Mouse (Mus musculus) intestine, postnatal 0 days (tissue): ENCODE measurements around the gene Sipa1l1. TPM values are rescaled to one million over a fixed set of nuclear protein-coding genes. Genes with fewer than 3 reads are reported as not detected.

ENCODE experiments used
- ATAC-seq: fragments of 200-750 bp; cut with Nextera tagmentation; 2 replicates; pipeline ENCODE4 v1.8.0; 2017; ENCODE audit warnings: mild to moderate bottlenecking, moderate TSS enrichment, moderate library complexity
- H3K27ac ChIP-seq: fragments of 300-500 bp; sonication (generic); 2 replicates; pipeline ENCODE4 v1.5.1; 2014; ENCODE audit warnings: mild to moderate bottlenecking, low read depth, low read length, moderate library complexity
- H3K27me3 ChIP-seq: fragments of 300-500 bp; sonication (generic); replicated peaks from 2 replicates; pipeline ENCODE4 v1.6.1; 2014; ENCODE audit warnings: low read length, mixed read lengths; ENCODE audit not compliant: control insufficient read depth, insufficient read depth
- H3K36me3 ChIP-seq: fragments of 300-500 bp; sonication (generic); 2 replicates; pipeline ENCODE4 v1.6.1; 2014; ENCODE audit warnings: mild to moderate bottlenecking, moderate library complexity; ENCODE audit not compliant: control insufficient read depth, insufficient read depth
- H3K4me1 ChIP-seq: fragments of 300-500 bp; sonication (generic); replicated peaks from 2 replicates; pipeline ENCODE4 v1.6.1; 2014; ENCODE audit warnings: antibody characterized with exemption, low read length, mixed read lengths; ENCODE audit not compliant: control insufficient read depth, insufficient read depth
- H3K4me2 ChIP-seq: fragments of 300-500 bp; sonication (generic); replicated peaks from 2 replicates; pipeline ENCODE4 v1.6.1; 2014; ENCODE audit warnings: low read depth, mild to moderate bottlenecking, moderate library complexity
- H3K4me3 ChIP-seq: fragments of 300-500 bp; sonication (generic); 2 replicates; pipeline ENCODE4 v1.5.1; 2014; ENCODE audit warnings: low read depth, low read length
- H3K9ac ChIP-seq: fragments of 300-500 bp; sonication (generic); 2 replicates; pipeline ENCODE4 v1.6.1; 2014; ENCODE audit warnings: mild to moderate bottlenecking, low read depth, low read length
- H3K9me3 ChIP-seq: fragments of 300-500 bp; sonication (generic); 2 replicates; pipeline ENCODE4 v1.6.1; 2016; ENCODE audit warnings: mixed run types; ENCODE audit not compliant: control insufficient read depth
- CTCF ChIP-seq: sonication (generic); IDR thresholded peaks from 2 replicates; pipeline ENCODE4 v1.5.1; 2016; ENCODE audit warnings: low read depth, mild to moderate bottlenecking, control low read depth, antibody characterized with exemption, moderate library complexity
- WGBS: fragments of 180-500 bp; shearing (Covaris S2); extraction: QIAGEN DNeasy Blood & Tissue Kit; methylation state at CpG from one replicate; pipeline ENCODE4 v1.1.7; 2014; 5-methylcytosine and 5-hydroxymethylcytosine counted together
- polyA plus RNA-seq: library from polyadenylated mRNA; unstranded; fragments of >200 nt; fragmentation: Nextera tagmentation; extraction: Ambion mirVana; gene quantifications from 2 replicates; pipeline ENCODE4 v1.2.1, GENCODE M21; 2015

The Sipa1l1 gene
- polyA plus RNA-seq, 1 experiment from 2014 or later: 10.2 TPM

DNA sequence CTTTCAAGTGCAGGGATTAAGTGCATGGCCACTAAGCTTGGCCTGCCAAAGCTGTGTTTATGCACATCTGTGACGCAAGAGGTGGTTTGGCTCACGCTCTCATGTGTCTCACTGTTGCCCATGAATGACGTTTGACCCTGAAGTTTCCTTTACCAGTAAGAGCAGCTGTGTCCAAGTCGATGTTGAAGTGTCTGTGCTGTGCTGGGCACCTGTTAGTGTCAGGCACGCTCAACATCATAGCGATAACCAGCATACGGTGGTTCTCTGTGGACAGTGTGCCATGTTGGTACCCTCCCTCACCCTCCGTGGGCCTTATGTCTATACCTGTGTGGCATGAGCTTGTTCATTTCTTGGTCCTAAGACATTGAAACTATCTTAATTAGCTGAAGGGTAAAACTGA is 249.9 kb downstream of the Sipa1l1 start:
- Histone ChIP-seq H3K36me3 (peaks cover 41% of the 10 kb centered on the region), H3K9me3 (no peaks in the 10 kb centered on the region), H3K9ac (no peak overlapping the region), H3K27ac (no peak overlapping the region), H3K4me2 (no peak overlapping the region), H3K4me1 (no peaks in the 10 kb centered on the region), H3K4me3 (no peak overlapping the region), H3K27me3 (no peaks in the 10 kb centered on the region)
- WGBS: 88% methylated on average over 8 of the region's 8 CpGs
- no peak for ATAC-seq
- no peak for TF ChIP-seq CTCF

DNA sequence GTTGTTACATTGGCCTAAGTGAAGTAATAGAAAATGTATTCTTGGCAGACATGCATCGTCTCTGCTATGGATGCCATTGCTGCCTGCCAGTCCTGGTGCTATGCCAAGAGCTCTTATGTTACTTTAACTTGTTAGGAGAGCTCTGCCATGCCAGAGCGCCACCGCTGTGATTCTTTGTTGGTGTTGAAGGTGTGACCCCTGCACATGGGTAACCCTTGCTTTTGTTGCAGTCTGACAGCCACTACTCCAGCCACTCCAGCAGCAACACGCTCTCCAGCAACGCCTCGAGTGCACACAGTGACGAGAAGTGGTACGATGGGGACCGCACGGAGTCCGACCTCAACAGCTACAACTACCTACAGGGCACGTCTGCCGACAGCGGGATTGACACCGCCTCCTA is 255.7 kb downstream of the Sipa1l1 start:
- TF ChIP-seq CTCF: no peak
- H3K4me3 ChIP-seq: no peak overlapping the region
- H3K36me3 ChIP-seq: peaks cover 76% of the 10 kb centered on the region
- ATAC-seq: no peak
- no peaks in the 10 kb centered on the region for H3K27me3 ChIP-seq
- 95% methylated on average over 15 of the region's 15 CpGs for WGBS
- no peaks in the 10 kb centered on the region for H3K9me3 ChIP-seq
- no peak overlapping the region for H3K27ac ChIP-seq
- H3K4me2 ChIP-seq: no peak overlapping the region
- no peak overlapping the region for H3K9ac ChIP-seq
- H3K4me1 ChIP-seq: no peaks in the 10 kb centered on the region

DNA sequence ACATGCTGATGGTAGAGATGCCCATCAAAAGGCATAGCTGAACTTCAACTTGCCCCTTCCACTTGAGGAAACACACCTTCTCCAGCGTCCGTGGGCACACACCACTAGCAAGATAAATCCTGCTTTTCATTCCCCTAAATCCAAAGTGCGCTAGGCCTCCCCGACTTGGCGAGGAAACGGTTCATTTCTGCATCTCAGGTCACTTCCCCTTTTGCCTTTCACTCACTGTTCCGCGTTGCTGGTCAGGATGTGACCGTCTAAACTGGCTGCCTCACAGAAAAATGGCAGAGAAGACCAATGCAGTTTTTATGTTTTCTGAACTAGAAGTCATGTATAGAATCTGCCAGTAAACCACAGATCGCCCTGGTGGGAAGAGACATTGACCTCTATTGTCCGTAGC is 256.7 kb downstream of the Sipa1l1 start:
- Histone ChIP-seq H3K9ac (no peak overlapping the region), H3K9me3 (no peaks in the 10 kb centered on the region), H3K4me1 (no peaks in the 10 kb centered on the region), H3K27ac (no peak overlapping the region), H3K4me2 (no peak overlapping the region), H3K4me3 (no peak overlapping the region), H3K36me3 (peaks cover 69% of the 10 kb centered on the region), H3K27me3 (no peaks in the 10 kb centered on the region)
- no peak for ATAC-seq
- no peak for TF ChIP-seq CTCF
- 89% methylated on average over 11 of the region's 11 CpGs for WGBS

DNA sequence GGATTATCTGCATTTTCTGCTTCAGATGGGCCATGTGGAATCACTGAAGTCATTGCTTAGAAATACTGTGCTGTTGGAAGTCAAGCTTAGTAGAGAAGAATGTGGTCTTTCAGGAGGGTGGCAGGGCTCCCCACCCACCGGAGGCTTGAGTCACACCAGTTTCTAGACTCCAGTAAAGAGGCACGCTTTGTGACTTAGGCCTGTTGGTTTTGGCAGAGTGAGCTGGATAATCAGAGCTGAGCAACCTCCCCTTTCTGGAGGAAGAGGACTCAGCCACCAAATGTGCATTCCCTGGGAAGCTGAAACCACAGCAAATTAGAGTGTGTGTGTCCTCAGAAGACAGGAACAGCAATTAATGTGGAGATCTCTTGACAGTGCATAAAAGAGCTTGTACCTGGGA is 258.3 kb downstream of the Sipa1l1 start:
- Histone ChIP-seq H3K4me1 (no peaks in the 10 kb centered on the region), H3K9me3 (no peaks in the 10 kb centered on the region), H3K27me3 (no peaks in the 10 kb centered on the region), H3K36me3 (peaks cover 60% of the 10 kb centered on the region), H3K4me2 (no peak overlapping the region), H3K9ac (no peak overlapping the region), H3K4me3 (no peak overlapping the region), H3K27ac (no peak overlapping the region)
- WGBS: 84% methylated on average over 2 of the region's 2 CpGs
- TF ChIP-seq CTCF: no peak
- ATAC-seq: no peak

DNA sequence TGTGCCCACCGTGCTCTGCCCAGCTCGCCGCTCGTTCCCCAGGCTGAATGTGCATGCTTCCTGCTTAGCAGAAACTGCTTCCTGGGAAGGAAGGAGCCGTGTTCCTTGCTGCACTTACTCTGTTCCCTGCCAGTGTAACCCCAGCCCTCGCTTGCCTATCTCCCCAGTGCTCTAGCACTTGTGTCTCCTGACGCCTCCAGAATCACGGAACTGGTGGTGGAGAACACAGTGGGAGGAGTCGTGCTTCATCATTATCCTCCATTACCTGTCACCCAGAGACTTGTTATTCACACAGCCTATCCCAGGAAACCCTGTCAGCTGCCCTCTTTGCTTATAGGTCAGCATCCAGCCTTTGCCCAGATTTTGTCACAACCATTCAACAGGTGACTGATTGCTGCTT is 259.3 kb downstream of the Sipa1l1 start:
- Histone ChIP-seq H3K27ac (no peak overlapping the region), H3K9ac (no peak overlapping the region), H3K27me3 (no peaks in the 10 kb centered on the region), H3K36me3 (peaks cover 59% of the 10 kb centered on the region), H3K4me2 (no peak overlapping the region), H3K4me1 (no peaks in the 10 kb centered on the region), H3K4me3 (no peak overlapping the region), H3K9me3 (no peaks in the 10 kb centered on the region)
- ATAC-seq: no peak
- WGBS: 89% methylated on average over 9 of the region's 9 CpGs
- no peak for TF ChIP-seq CTCF

DNA sequence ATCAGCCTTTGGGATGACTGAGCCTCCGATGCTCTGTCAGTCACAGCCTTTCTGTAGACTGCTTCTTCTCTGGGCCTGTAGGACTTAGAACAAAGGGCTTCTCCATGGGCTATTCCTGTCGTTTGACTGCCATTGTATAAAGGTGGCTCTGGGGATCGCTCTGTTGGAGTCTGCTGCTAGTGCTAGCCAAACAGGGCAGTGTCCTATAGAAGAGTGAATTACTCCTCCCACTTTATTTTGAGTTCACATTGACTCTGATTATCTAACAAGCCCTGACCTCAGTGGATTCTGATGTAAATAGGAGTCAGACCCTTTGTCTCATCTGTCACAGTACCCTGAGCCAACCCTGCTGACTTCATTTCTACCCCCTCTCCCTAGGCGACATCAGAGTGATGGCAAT is 264.2 kb downstream of the Sipa1l1 start:
- Histone ChIP-seq H3K9me3 (no peaks in the 10 kb centered on the region), H3K36me3 (peaks cover 69% of the 10 kb centered on the region), H3K4me3 (no peak overlapping the region), H3K27me3 (no peaks in the 10 kb centered on the region), H3K27ac (no peak overlapping the region), H3K4me2 (no peak overlapping the region), H3K4me1 (no peaks in the 10 kb centered on the region), H3K9ac (no peak overlapping the region)
- TF ChIP-seq CTCF: no peak
- WGBS: 82% methylated on average over 4 of the region's 4 CpGs
- no peak for ATAC-seq

DNA sequence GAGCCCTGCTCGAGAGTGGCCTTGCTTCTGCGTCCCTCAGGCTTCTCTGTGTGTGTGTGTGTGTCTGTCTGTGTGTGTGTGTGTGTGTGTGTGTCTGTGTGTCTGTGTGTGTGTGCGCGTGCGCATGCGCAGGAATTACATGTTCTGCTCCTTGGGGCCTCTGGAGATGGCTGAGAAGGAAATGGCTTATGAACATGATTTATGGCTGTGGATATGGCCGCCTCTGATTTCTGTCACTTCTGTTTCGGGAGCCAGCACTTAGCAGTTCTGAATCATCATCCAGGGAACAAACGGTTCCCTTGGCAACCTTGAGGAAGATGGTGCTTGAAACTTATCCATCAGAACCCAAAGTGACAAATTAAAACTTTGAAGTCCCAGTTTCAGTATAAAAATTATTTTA is 265.5 kb downstream of the Sipa1l1 start:
- H3K36me3 ChIP-seq: peaks cover 68% of the 10 kb centered on the region
- TF ChIP-seq CTCF: no peak
- no peak for ATAC-seq
- 72% methylated on average over 9 of the region's 9 CpGs for WGBS
- no peaks in the 10 kb centered on the region for H3K27me3 ChIP-seq
- no peak overlapping the region for H3K27ac ChIP-seq
- no peak overlapping the region for H3K4me3 ChIP-seq
- H3K9ac ChIP-seq: no peak overlapping the region
- no peaks in the 10 kb centered on the region for H3K9me3 ChIP-seq
- H3K4me2 ChIP-seq: no peak overlapping the region
- no peaks in the 10 kb centered on the region for H3K4me1 ChIP-seq
